Mouse (Mus musculus) intestine, embryonic 16.5 days (tissue): ENCODE measurements at regions not wholly inside any gene's neighbourhood (a gene's known extent, or its start where the extent isn't known, plus 50 kb on each side); places are given as distances from the start of the nearest gene placed in this dataset.

Experiments used
- ATAC-seq: fragments of 200-750 bp; cut with Nextera tagmentation; 2 replicates; pipeline ENCODE4 v1.8.0; 2017; ENCODE audit warnings: moderate TSS enrichment, moderate library complexity
- H3K27ac ChIP-seq: fragments of 300-500 bp; sonication (generic); 2 replicates; pipeline ENCODE4 v1.5.1; 2014; ENCODE audit warnings: mild to moderate bottlenecking, low read length
- H3K27me3 ChIP-seq: fragments of 300-500 bp; sonication (generic); replicated peaks from 2 replicates; pipeline ENCODE4 v1.6.1; 2014; ENCODE audit warnings: low read length, control low read depth, mixed read lengths; ENCODE audit not compliant: control insufficient read depth, insufficient read depth
- H3K36me3 ChIP-seq: fragments of 300-500 bp; sonication (generic); 2 replicates; pipeline ENCODE4 v1.6.1; 2014; ENCODE audit warnings: low read length, control low read depth; ENCODE audit not compliant: control insufficient read depth, insufficient read depth
- H3K4me1 ChIP-seq: fragments of 300-500 bp; sonication (generic); 2 replicates; pipeline ENCODE4 v1.6.1; 2014; ENCODE audit warnings: low read length, control low read depth, mixed read lengths; ENCODE audit not compliant: control insufficient read depth, insufficient read depth
- H3K4me2 ChIP-seq: fragments of 300-500 bp; sonication (generic); 2 replicates; pipeline ENCODE4 v1.6.1; 2014; ENCODE audit warnings: low read depth, low read length, control low read depth
- H3K4me3 ChIP-seq: fragments of 300-500 bp; sonication (generic); 2 replicates; pipeline ENCODE4 v1.5.1; 2014; ENCODE audit warnings: mild to moderate bottlenecking, low read length
- H3K9ac ChIP-seq: fragments of 300-500 bp; sonication (generic); 2 replicates; pipeline ENCODE4 v1.6.1; 2014; ENCODE audit warnings: low read depth, low read length
- H3K9me3 ChIP-seq: fragments of 300-500 bp; sonication (generic); 2 replicates; pipeline ENCODE4 v1.6.1; 2016; ENCODE audit warnings: low read length, control low read depth; ENCODE audit not compliant: control insufficient read depth
- WGBS: fragments of 180-500 bp; shearing (Covaris S2); extraction: QIAGEN DNeasy Blood & Tissue Kit; methylation state at CpG from one replicate; pipeline ENCODE4 v1.1.7; 2014; 5-methylcytosine and 5-hydroxymethylcytosine counted together

DNA sequence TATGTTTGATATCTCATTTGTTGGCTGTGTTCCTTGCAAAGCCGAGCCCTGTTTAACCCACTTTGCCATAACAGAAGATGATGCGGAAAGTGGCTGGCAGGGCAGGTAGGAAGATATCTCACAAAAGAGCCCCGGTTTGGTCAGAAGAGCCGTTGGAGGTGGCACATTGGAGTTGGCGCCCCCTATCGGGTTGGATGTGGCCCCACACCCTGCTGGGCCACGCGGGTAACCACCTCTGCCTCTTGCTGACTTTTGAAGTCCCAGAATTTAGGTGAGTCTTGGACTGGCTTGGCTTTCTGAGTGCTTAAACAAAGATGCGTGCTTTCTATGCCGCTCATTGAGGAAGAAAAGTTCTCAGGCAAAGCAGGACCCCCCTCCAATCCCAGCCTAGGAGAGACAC is 56.1 kb downstream of the Gm4791 start:
- Histone ChIP-seq H3K4me1 (no peaks in the 10 kb centered on the region), H3K27ac (no peak overlapping the region), H3K27me3 (no peaks in the 10 kb centered on the region), H3K9me3 (peaks cover 5% of the 10 kb centered on the region; the same call in 1 of the 2 replicates), H3K36me3 (no peaks in the 10 kb centered on the region), H3K4me3 (no peak overlapping the region), H3K4me2 (no peak overlapping the region), H3K9ac (no peak overlapping the region)
- 72% methylated on average over 10 of the region's 10 CpGs for WGBS
- ATAC-seq: no peak

DNA sequence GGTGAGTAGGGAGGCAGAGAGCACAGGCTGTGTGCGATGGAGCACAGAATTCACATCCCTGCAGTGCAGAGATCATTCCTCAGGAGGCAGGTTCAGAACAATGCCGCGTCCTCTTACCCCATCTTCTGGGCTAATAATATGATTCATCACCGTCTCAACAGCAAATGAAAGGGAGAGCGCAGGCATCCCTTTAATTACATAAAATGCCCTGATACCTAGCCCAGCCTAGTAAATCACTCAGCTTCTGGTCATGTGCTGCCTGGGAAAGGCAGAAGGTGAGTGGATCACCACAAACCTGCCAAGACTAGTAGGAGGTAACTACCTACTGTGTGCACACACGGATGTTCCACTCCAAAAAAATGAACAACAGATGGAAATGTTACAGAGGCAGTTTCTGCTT is 57.0 kb downstream of the Gm4791 start:
- H3K4me2 ChIP-seq: no peak overlapping the region
- no peaks in the 10 kb centered on the region for H3K9me3 ChIP-seq
- no peaks in the 10 kb centered on the region for H3K4me1 ChIP-seq
- no peaks in the 10 kb centered on the region for H3K36me3 ChIP-seq
- H3K4me3 ChIP-seq: no peak overlapping the region
- H3K27ac ChIP-seq: no peak overlapping the region
- ATAC-seq: no peak
- no peak overlapping the region for H3K9ac ChIP-seq
- H3K27me3 ChIP-seq: no peaks in the 10 kb centered on the region
- WGBS: 69% methylated on average over 6 of the region's 6 CpGs

DNA sequence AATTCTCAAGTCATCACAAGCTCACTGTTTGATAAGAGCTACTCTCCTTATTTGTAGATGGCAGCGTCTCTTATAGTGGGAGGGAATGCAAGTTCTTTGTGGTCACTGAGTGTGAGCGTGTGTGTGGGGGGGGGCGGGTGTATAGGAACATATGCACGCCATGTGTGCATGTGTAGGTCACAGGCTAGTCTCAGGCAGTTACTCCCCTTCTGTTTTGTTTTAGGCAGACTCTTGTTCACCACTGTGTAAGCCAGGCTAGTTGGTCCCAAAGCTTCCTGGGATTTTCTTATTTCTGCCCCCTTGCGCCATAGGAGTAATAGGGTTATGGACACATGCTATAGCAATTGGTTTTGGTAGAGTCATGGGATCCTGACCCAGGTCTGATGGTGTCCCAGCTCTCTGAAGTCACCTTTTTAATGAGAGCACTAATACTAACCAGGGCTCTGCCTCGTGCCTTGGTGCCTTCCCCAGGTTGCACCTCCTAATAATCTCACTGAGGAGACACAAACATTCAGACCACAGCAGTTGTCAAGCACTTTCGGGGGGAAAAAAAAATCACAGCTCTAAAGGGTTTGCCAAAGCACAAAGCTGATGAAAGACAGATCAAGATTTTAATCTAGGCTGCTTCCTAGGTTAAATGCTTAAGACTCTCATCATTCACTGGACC is 60.9 kb downstream of the Gm4791 start:
- Histone ChIP-seq H3K27me3 (no peaks in the 10 kb centered on the region), H3K4me1 (no peaks in the 10 kb centered on the region), H3K27ac (no peak overlapping the region), H3K4me2 (no peak overlapping the region), H3K9ac (no peak overlapping the region), H3K4me3 (no peak overlapping the region), H3K36me3 (no peaks in the 10 kb centered on the region), H3K9me3 (no peaks in the 10 kb centered on the region)
- 74% methylated on average over 7 of the region's 7 CpGs for WGBS
- ATAC-seq: no peak

DNA sequence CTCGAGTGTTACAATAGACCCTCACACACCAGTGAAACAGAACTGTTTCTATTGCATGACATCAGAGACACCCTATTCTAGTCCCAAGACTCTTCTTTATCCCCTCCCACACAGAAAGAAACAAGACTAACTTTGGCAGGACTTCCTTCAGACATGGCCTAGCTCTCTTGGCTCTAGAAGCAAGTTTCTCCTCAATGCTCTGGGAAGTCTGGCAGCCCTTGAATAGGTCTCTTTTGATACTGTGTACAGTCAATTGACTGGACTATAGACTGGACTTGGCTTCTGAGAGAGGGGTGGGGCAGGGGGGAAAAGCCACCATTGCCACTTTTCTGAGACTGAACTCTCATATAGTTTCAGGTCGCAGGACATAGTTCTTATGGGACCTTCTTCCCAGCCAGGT is 62.2 kb downstream of the Gm4791 start:
- ATAC-seq: no peak
- Histone ChIP-seq H3K4me2 (no peak overlapping the region), H3K4me1 (no peaks in the 10 kb centered on the region), H3K27ac (no peak overlapping the region), H3K27me3 (no peaks in the 10 kb centered on the region), H3K9ac (no peak overlapping the region), H3K9me3 (no peaks in the 10 kb centered on the region), H3K4me3 (no peak overlapping the region), H3K36me3 (no peaks in the 10 kb centered on the region)
- 71% methylated on average over 2 of the region's 2 CpGs for WGBS

DNA sequence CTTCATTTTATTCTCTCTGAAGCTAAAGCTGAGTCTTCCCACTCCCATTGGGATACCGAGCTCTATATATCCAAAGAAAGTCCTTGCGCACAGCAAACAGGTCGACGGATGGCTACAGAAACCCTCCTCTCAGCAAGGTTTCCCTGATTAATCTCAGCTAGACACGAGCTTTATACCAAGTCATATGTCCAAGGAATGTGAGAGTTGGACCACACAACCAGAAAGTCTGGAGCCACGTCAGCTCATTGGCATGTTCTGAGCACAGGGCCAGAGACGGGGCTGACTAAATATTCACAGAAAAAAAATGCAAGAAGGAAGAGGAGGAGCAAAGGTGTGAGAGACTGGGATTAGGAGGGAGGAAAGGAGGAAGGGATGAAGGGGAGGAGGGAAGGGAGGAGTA is 64.0 kb downstream of the Gm4791 start:
- H3K27me3 ChIP-seq: no peaks in the 10 kb centered on the region
- H3K27ac ChIP-seq: no peak overlapping the region
- H3K9ac ChIP-seq: no peak overlapping the region
- H3K4me1 ChIP-seq: no peaks in the 10 kb centered on the region
- H3K4me2 ChIP-seq: no peak overlapping the region
- no peaks in the 10 kb centered on the region for H3K36me3 ChIP-seq
- H3K9me3 ChIP-seq: no peaks in the 10 kb centered on the region
- no peak for ATAC-seq
- no peak overlapping the region for H3K4me3 ChIP-seq
- WGBS: 58% methylated on average over 7 of the region's 7 CpGs

DNA sequence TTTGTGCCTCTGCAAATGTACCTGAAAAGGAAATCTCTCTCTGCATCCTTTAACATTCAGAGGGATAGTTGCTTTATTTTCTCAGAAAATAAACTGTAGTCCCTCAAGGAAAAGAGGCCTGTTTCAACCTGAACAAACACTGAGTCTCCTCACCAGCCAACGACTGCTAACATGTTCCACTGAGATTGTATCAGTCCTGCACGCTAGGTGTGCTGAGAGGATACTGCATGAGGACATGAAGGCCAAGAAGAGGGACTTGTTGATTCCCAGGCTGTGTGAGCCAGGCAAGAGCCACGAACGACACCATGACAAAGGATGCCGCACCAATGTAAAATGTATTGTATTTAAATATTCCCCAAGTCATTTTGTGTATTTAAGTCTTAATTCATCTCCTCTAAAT is 65.2 kb downstream of the Gm4791 start:
- ATAC-seq: no peak
- Histone ChIP-seq H3K9me3 (no peaks in the 10 kb centered on the region), H3K27ac (no peak overlapping the region), H3K9ac (no peak overlapping the region), H3K4me2 (no peak overlapping the region), H3K36me3 (no peaks in the 10 kb centered on the region), H3K4me1 (no peaks in the 10 kb centered on the region), H3K4me3 (no peak overlapping the region), H3K27me3 (no peaks in the 10 kb centered on the region)
- WGBS: 69% methylated on average over 5 of the region's 5 CpGs

DNA sequence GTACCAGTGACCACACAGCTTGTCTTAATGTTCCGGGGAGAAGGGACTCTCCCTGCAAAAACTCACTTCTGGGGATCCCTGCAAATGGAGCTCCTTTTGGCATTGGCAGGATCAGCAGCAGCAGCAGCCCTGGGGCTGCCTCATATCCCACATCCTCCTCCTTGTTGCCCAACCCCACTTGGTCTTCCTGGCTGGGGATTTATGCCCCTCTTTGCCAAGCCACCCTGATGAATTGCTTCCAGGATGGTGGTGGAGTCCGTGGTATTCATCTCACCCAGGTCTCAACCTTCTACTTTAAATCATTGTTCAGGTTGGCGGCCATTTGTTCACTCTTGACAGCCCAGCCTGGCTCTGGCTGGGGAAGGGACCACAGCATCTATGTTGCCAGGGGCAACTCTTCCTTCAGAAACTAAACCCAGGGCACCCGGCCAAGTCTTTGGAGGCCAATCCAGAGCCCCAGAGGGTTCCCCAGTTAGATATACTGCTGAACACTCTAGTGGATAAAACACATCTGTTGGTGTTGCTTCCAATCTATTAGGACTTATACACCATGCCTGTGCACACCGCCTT is 66.0 kb downstream of the Gm4791 start:
- Histone ChIP-seq H3K27ac (no peak overlapping the region), H3K36me3 (no peaks in the 10 kb centered on the region), H3K4me1 (no peaks in the 10 kb centered on the region), H3K9me3 (no peaks in the 10 kb centered on the region), H3K4me2 (no peak overlapping the region), H3K9ac (no peak overlapping the region), H3K27me3 (no peaks in the 10 kb centered on the region), H3K4me3 (no peak overlapping the region)
- 54% methylated on average over 5 of the region's 5 CpGs for WGBS
- ATAC-seq: no peak

DNA sequence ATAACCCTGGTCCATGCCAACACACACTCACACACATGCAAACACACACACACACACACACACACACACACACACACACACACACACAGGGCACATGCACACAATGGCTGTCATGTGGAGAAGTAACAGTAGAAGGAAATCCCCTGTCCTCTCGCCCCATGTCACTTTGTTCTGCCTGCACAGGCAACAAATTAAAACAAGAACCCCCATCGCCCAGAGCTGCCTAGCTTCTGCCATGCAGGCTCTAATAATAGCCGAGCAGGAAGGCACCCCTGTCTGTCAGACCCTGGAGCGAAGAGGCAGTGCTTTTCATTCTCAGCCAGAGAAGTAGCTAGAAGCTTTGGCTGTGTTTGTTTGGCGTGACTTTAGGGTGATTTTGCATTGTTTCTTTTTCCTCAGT is 70.9 kb downstream of the Gm4791 start:
- H3K4me2 ChIP-seq: no peak overlapping the region
- H3K27me3 ChIP-seq: no peaks in the 10 kb centered on the region
- H3K36me3 ChIP-seq: no peaks in the 10 kb centered on the region
- no peaks in the 10 kb centered on the region for H3K4me1 ChIP-seq
- ATAC-seq: no peak
- no peak overlapping the region for H3K4me3 ChIP-seq
- no peak overlapping the region for H3K9ac ChIP-seq
- WGBS: 49% methylated on average over 5 of the region's 5 CpGs
- H3K27ac ChIP-seq: no peak overlapping the region
- no peaks in the 10 kb centered on the region for H3K9me3 ChIP-seq

DNA sequence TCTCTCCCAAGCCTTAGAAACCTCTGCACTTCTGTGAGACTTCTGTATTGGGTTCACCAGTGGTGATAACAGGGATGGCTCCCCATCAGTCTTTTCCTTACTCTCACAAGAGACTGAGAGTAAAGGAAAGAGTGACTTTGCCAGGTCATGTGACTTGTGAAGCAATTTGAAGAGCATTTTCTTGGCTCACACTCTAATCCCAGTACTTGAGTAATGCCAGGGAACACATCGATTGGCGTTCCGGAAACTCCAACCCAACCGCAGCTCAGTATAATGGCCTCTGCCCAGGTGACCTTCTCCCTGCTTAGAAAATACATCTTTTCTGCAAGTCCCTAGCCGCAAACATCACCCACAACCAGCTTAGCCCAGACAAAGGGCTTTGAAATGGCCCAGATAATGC is 72.4 kb downstream of the Gm4791 start:
- WGBS: 87% methylated on average over 5 of the region's 5 CpGs

DNA sequence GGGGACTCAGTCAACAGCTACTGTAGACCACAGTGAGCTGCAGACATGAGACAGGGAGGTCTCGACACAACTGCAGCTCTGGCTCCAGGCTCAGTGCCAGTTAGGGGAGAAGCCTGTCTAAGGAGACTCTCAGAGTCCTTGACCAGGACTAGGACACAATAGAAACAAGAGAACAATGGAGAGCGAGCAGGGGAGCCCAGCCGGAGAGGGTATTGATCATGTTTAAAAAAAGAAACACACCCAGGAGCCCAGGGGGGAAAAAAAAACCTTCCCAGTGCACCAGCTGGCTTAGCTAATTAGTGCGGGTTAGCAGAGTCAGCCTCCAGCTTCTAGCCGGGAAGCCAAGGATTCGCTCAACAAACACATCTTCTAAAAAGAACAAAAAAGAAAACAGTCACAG is 78.4 kb downstream of the Gm4791 start:
- H3K4me2 ChIP-seq: no peak overlapping the region
- H3K4me1 ChIP-seq: no peaks in the 10 kb centered on the region; the same call in 1 of the 2 replicates
- 35% methylated on average over 6 of the region's 6 CpGs for WGBS
- H3K4me3 ChIP-seq: no peak overlapping the region
- no peak overlapping the region for H3K9ac ChIP-seq
- H3K27ac ChIP-seq: no peak overlapping the region
- no peaks in the 10 kb centered on the region for H3K27me3 ChIP-seq
- H3K9me3 ChIP-seq: no peaks in the 10 kb centered on the region
- peak; percentile 12; the same call in 1 of the 2 replicates for ATAC-seq
- no peaks in the 10 kb centered on the region for H3K36me3 ChIP-seq

More for the DNA sequence above, 72.4 kb downstream of the Gm4791 start:
- ATAC-seq: no peak
- H3K4me3 ChIP-seq: no peak overlapping the region
- no peaks in the 10 kb centered on the region for H3K4me1 ChIP-seq
- H3K4me2 ChIP-seq: no peak overlapping the region
- no peaks in the 10 kb centered on the region for H3K9me3 ChIP-seq
- no peak overlapping the region for H3K27ac ChIP-seq
- no peaks in the 10 kb centered on the region for H3K36me3 ChIP-seq
- no peaks in the 10 kb centered on the region for H3K27me3 ChIP-seq
- H3K9ac ChIP-seq: no peak overlapping the region
